Mouse (Mus musculus): ENCODE measurements around the gene Haus8.
"Not testable (repeated sequence)": the region's sequence is repeated elsewhere in the genome, so short reads cannot be mapped to it uniquely, and the experiment has no call there.

DNA sequence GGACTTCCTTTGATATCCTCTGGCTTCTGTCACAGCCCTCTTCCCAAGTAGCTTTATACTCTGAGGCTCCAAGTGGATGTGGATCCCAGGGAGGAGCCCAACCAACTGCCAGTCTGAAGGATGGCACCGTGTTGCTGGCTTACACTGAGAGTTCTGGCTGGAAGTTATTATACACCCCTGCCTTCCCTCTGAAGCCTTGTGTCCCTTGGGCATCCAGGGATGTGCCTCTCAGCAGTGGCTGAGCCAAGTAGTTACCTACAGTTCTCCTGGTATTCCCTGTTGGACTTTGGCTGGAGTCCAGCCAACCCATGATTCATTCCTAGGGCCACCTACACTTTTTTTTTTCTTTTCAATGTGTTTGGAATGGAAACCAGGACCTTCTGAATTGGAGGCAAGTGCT, 9.0 kb upstream of the Haus8 start:
- TF ChIP-seq CTCF (IDR thresholded peaks at IDR 0.05; ENCODE audit: control insufficient read depth, insufficient read depth, insufficient read length); USF1 (IDR thresholded peaks at IDR 0.05; ENCODE audit: low read depth); CEBPB (IDR thresholded peaks at IDR 0.05; ENCODE audit: low read depth): not testable (repeated sequence)

Measured in C2C12 (cell line).